Mouse (Mus musculus): Measurements from ENCODE around the gene Adamtsl1. TPM values are rescaled to one million over a fixed set of nuclear protein-coding genes. Genes with fewer than 3 reads are reported as not detected.
A peak's percentile ranks its signal among the peaks of the same experiment; 100 is the strongest.

The Adamtsl1 gene
- total RNA-seq, 2 experiments from 2014 or later = 4.5 to 5.5 TPM

GRCm38 (mm10) chr4:86408421-86408820 is 894.4 kb downstream of the Adamtsl1 start:
- DNase-seq (ENCODE audit: low spot score in 2 of 2) = peak in 1 of 2 experiments; percentile 10
- intact Hi-C loops (cut with DNase I) = no loop called here

- DNase-seq (ENCODE audit: low spot score in 2 of 2) = no peak
- intact Hi-C loops (cut with DNase I) = no loop called here
Measured at GRCm38 (mm10) chr4:86410946-86411345, 897.0 kb downstream of the Adamtsl1 start.

GRCm38 (mm10) chr4:86413388-86413787 is 899.4 kb downstream of the Adamtsl1 start:
- intact Hi-C loops (cut with DNase I) = no loop called here
- DNase-seq (ENCODE audit: low spot score in 2 of 2) = no peak

GRCm38 (mm10) chr4:86416401-86417025 is 902.5 kb downstream of the Adamtsl1 start:
- no peak for DNase-seq (ENCODE audit: low spot score in 2 of 2)
- intact Hi-C loops (cut with DNase I) = no loop called here

GRCm38 (mm10) chr4:86422586-86422985 is 908.6 kb downstream of the Adamtsl1 start:
- DNase-seq (ENCODE audit: low spot score in 2 of 2) = no peak
- intact Hi-C loops (cut with DNase I) = no loop called here

- DNase-seq (ENCODE audit: low spot score in 2 of 2) = no peak
- intact Hi-C loops (cut with DNase I) = no loop called here
Measured at GRCm38 (mm10) chr4:86425581-86425980, 911.6 kb downstream of the Adamtsl1 start.

GRCm38 (mm10) chr4:86426549-86426948 is 912.6 kb downstream of the Adamtsl1 start:
- no peak for DNase-seq (ENCODE audit: low spot score in 2 of 2)
- intact Hi-C loops (cut with DNase I) = no loop called here

- intact Hi-C loops (cut with DNase I) = no loop called here
Measured at GRCm38 (mm10) chr4:86427312-86427711, 913.3 kb downstream of the Adamtsl1 start.

GRCm38 (mm10) chr4:86428091-86428745 is 914.2 kb downstream of the Adamtsl1 start:
- intact Hi-C loops (cut with DNase I) = no loop called here
- no peak for DNase-seq (ENCODE audit: low spot score in 2 of 2)

More at GRCm38 (mm10) chr4:86427312-86427711, 913.3 kb downstream of the Adamtsl1 start:
- no peak for DNase-seq (ENCODE audit: low spot score in 2 of 2)

GRCm38 (mm10) chr4:86435631-86436030 is 921.7 kb downstream of the Adamtsl1 start:
- intact Hi-C loops (cut with DNase I) = no loop called here
- DNase-seq (ENCODE audit: low spot score in 2 of 2) = no peak

GRCm38 (mm10) chr4:86436336-86436735 is 922.4 kb downstream of the Adamtsl1 start:
- intact Hi-C loops (cut with DNase I) = no loop called here

GRCm38 (mm10) chr4:86450468-86450867 is 936.5 kb downstream of the Adamtsl1 start:
- intact Hi-C loops (cut with DNase I) = no loop called here

More at GRCm38 (mm10) chr4:86436336-86436735, 922.4 kb downstream of the Adamtsl1 start:
- no peak for DNase-seq (ENCODE audit: low spot score in 2 of 2)

GRCm38 (mm10) chr4:86464808-86465207 is 950.8 kb downstream of the Adamtsl1 start:
- DNase-seq (ENCODE audit: low spot score in 2 of 2) = no peak
- intact Hi-C loops (cut with DNase I) = no loop called here

More at GRCm38 (mm10) chr4:86450468-86450867, 936.5 kb downstream of the Adamtsl1 start:
- DNase-seq (ENCODE audit: low spot score in 2 of 2) = peak in 1 of 2 experiments; percentile 6

All from left cerebral cortex, postnatal 14 days (tissue).